Mouse (Mus musculus) embryonic fibroblast, embryonic 13.5 days (primary cell): ENCODE measurements around the gene Pyroxd1.

Source experiments
- CTCF ChIP-seq: IDR thresholded peaks from 2 replicates; pipeline ENCODE4 v1.5.1; 2011; ENCODE audit warnings: mild to moderate bottlenecking, control low read depth, low read length, moderate library complexity, borderline replicate concordance; ENCODE audit not compliant: insufficient read depth
- POLR2A ChIP-seq: IDR thresholded peaks from 2 replicates; pipeline ENCODE4 v1.6.1; 2011; ENCODE audit warnings: low read depth, mild to moderate bottlenecking, control low read depth, low read length, moderate library complexity

DNA sequence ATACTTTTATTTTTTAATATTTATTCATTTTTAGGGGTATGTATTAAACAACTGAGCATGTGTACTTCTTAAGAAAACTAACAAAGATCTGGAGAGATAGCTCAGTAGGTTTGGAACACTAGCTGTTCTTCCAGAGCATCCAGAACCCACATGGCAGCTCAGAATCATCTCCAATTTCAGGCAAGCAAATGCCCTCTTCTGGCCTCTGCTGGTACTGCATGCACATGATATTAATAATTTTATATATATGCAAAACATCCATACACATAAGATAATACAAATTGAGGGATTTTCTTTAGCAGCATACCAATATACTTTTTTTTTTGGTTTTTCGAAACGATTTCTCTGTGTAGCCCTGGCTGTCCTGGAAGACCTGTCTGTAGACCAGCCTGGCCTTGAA, 1.9 kb upstream of the Pyroxd1 start:
- TF ChIP-seq POLR2A (no peak), CTCF (no peak)
